Mouse (Mus musculus) C2C12 (cell line): ENCODE measurements around the gene Mecr. TPM values are rescaled to one million over a fixed set of nuclear protein-coding genes. Genes with fewer than 3 reads are reported as not detected.

Source experiments
- H3K27me3 ChIP-seq: one replicate; pipeline ENCODE4 v1.6.1; 2011; ENCODE audit not compliant: control insufficient read depth, insufficient read depth, insufficient read length
- H3K36me3 ChIP-seq: one replicate; pipeline ENCODE4 v1.6.1; 2011; ENCODE audit not compliant: control insufficient read depth, insufficient read depth
- H3K4me3 ChIP-seq: one replicate; pipeline ENCODE4 v1.5.1; 2011; ENCODE audit warnings: mild to moderate bottlenecking, control low read depth; ENCODE audit not compliant: poor library complexity, insufficient read depth, severe bottlenecking
- H3K79me2 ChIP-seq: one replicate; pipeline ENCODE4 v1.6.1; 2011; ENCODE audit not compliant: control insufficient read depth, insufficient read depth
- H3K79me3 ChIP-seq: one replicate; pipeline ENCODE4 v1.6.1; 2011; ENCODE audit warnings: low read depth, control low read depth
- H3ac ChIP-seq: one replicate; pipeline ENCODE3; 2011; ENCODE audit warnings: low read depth; ENCODE audit not compliant: control insufficient read depth, insufficient read length
- CEBPB ChIP-seq: IDR thresholded peaks from one replicate; pipeline ENCODE4 v1.6.1; 2011; ENCODE audit warnings: low read depth, mild to moderate bottlenecking, control low read depth, moderate library complexity
- CTCF ChIP-seq: IDR thresholded peaks from one replicate; pipeline ENCODE4 v1.5.1; 2011; ENCODE audit not compliant: control insufficient read depth, insufficient read depth, insufficient read length
- FOSL1 ChIP-seq: IDR thresholded peaks from one replicate; pipeline ENCODE4 v1.8.0; 2011; ENCODE audit warnings: mild to moderate bottlenecking, low read length; ENCODE audit not compliant: poor library complexity, insufficient read depth, severe bottlenecking
- MAX ChIP-seq: IDR thresholded peaks from one replicate; pipeline ENCODE4 v1.6.1; 2011; ENCODE audit warnings: mild to moderate bottlenecking, control low read depth
- MYOD1 ChIP-seq: IDR thresholded peaks from one replicate; pipeline ENCODE4 v1.6.1; 2011; ENCODE audit warnings: low read depth; ENCODE audit not compliant: control insufficient read depth, insufficient read length
- MYOG ChIP-seq: IDR thresholded peaks from one replicate; pipeline ENCODE4 v1.6.1; 2011; ENCODE audit not compliant: control insufficient read depth, insufficient read length; ENCODE audit errors: extremely low read depth
- USF1 ChIP-seq: IDR thresholded peaks from one replicate; pipeline ENCODE4 v1.6.1; 2011; ENCODE audit warnings: low read depth, mild to moderate bottlenecking, control low read depth, moderate library complexity
- polyA plus RNA-seq: library from polyadenylated mRNA; unstranded; fragments of >200 nt; fragmentation: generic; extraction: Trizol; gene quantifications from one replicate; pipeline ENCODE4 v1.2.1, GENCODE M21; 2012; ENCODE audit warnings: missing spikeins

Gene Mecr
- polyA plus RNA-seq, 1 experiment, result 49.4 TPM

DNA sequence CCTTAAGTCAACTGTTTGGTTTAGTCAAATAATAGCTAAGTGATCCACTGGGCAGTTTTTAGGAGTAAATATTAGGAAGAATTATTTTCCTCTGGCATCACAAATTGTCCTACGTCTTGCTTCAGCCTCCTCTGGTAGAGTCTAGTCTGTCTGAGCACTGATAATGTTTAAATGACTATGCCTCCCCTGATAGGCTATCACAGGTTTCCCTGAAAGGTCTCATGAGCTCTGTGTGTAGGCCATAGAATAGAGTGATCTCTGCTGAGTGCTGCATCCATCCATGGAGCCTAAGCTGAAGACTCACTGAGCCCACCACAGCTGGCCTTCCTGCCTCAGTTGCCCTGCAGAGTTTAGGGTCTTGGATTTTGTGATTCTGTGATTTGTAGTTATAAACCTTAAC, 45.3 kb downstream of the Mecr start:
- H3ac ChIP-seq, result no peak overlapping the region
- H3K79me3 ChIP-seq, result peaks cover 84% of the 10 kb centered on the region
- no peak overlapping the region for H3K4me3 ChIP-seq
- H3K36me3 ChIP-seq, result peaks cover 63% of the 10 kb centered on the region
- H3K79me2 ChIP-seq, result peaks cover 94% of the 10 kb centered on the region
- no peaks in the 10 kb centered on the region for H3K27me3 ChIP-seq
- no peak for TF ChIP-seq MYOD1
- TF ChIP-seq MYOG, result no peak
- no peak for TF ChIP-seq MAX
- TF ChIP-seq CEBPB, result no peak
- no peak for TF ChIP-seq CTCF
- no peak for TF ChIP-seq USF1
- TF ChIP-seq FOSL1, result no peak

DNA sequence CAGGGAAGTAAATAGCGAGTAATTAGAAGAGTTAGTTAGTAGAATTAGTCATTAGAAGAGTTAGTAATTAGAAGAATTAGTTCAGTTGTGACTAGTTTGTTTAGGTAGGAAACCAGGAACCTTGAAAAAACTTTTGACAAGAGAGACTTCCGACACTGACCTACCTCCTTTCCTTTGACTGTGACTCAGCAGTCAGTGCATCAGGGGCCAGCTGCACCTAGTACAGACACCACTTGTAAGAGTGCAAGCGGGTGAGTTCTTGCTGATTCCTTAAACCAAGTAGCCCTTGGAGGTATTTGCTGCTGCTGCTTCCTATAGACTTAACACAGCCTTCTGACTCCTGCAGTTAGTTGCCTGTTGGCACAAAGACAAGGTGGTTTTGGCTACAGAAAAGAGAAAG, 47.4 kb downstream of the Mecr start:
- Histone ChIP-seq H3K36me3 (peaks cover 64% of the 10 kb centered on the region), H3ac (no peak overlapping the region), H3K4me3 (no peak overlapping the region), H3K79me2 (peaks cover 73% of the 10 kb centered on the region), H3K27me3 (no peaks in the 10 kb centered on the region), H3K79me3 (peaks cover 68% of the 10 kb centered on the region)
- no peak for TF ChIP-seq CEBPB
- no peak for TF ChIP-seq MAX
- no peak for TF ChIP-seq FOSL1
- no peak for TF ChIP-seq MYOG
- TF ChIP-seq MYOD1, result no peak
- TF ChIP-seq USF1, result no peak
- TF ChIP-seq CTCF, result no peak

DNA sequence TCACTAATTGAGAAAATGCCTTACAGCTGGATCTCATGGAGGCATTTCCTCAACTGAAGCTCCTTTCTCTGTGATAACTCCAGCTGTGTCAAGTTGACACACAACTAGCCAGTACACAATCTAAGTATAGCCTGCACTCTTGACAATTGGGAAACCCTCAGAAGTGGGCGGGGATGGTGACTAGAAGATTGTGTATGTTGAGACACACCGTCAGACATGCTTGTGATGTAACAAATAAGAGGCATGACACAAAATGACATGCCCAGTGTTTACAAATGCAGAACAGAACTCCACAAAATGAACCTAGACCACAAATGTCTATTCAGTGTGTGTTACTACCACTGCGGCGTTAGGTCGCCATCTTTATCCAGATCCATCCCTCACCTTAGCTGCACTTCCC, 53.8 kb downstream of the Mecr start:
- no peak for TF ChIP-seq USF1
- TF ChIP-seq MYOG, result no peak
- TF ChIP-seq FOSL1, result no peak
- TF ChIP-seq MYOD1, result no peak
- TF ChIP-seq CTCF, result no peak
- no peak for TF ChIP-seq MAX
- no peak for TF ChIP-seq CEBPB
- no peak overlapping the region for H3K4me3 ChIP-seq
- H3K27me3 ChIP-seq, result no peaks in the 10 kb centered on the region
- peaks cover 75% of the 10 kb centered on the region for H3K36me3 ChIP-seq
- peaks cover 10% of the 10 kb centered on the region for H3K79me2 ChIP-seq
- H3ac ChIP-seq, result no peak overlapping the region
- H3K79me3 ChIP-seq, result peaks cover 10% of the 10 kb centered on the region

DNA sequence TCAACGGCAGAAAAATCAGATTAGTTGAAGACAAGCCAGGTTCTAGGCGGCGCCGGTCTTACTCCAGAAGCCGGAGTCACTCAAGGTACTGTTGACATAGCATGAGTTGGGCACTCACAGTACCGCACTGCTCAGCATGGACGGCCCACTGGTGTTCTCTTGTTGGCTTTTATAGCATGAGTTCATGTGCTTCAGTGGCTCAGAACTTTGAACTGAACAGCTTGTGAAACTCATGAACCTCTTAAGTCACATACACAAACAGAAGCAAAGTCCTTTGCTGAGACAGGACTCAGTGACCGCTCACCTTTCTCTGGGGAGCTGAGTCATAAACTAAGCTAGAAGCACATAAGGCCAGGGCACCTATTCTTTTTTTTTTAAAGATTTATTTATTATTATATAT, 54.5 kb downstream of the Mecr start:
- Histone ChIP-seq H3K36me3 (peaks cover 75% of the 10 kb centered on the region), H3ac (no peak overlapping the region), H3K27me3 (no peaks in the 10 kb centered on the region), H3K79me3 (peaks cover 8% of the 10 kb centered on the region), H3K4me3 (no peak overlapping the region), H3K79me2 (peaks cover 3% of the 10 kb centered on the region)
- no peak for TF ChIP-seq MYOG
- TF ChIP-seq MYOD1, result no peak
- TF ChIP-seq MAX, result no peak
- no peak for TF ChIP-seq FOSL1
- no peak for TF ChIP-seq CEBPB
- no peak for TF ChIP-seq CTCF
- no peak for TF ChIP-seq USF1

DNA sequence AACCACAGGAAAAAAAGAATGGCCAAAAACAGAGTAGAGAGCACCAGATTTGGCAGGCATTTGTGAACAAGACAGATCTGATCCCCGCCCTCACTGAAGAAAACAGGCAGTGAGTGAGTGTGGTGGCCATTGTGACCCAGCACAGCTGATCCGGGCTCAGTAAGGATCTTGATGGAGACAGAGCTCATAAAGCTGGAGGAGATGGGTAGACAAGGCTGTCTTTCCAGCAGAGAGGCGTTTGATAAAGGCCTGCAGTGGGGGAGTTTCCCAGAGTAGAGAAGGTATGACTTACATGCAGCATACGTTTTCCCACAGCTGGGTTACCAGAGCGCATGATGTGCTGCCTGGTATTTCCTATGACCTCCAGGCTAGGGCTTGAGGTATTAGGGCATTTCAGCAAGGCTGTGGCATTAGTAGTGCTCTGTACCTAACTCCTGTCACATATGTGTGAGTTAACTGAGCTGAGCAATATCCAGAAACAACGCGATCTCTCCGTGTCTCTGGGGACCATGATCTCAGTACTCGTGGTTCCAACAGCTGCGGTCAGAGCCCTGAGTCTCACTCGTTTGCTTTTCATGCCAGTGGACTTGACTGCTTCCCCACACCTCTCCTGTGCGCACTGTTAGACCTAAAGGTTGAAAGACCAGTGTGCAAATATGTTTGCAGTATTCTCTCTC, 55.4 kb downstream of the Mecr start:
- H3K4me3 ChIP-seq, result no peak overlapping the region
- H3K79me3 ChIP-seq, result peaks cover 4% of the 10 kb centered on the region
- no peak overlapping the region for H3ac ChIP-seq
- no peaks in the 10 kb centered on the region for H3K27me3 ChIP-seq
- TF ChIP-seq FOSL1, result no peak
- no peak for TF ChIP-seq MAX
- TF ChIP-seq CTCF, result no peak
- no peak for TF ChIP-seq CEBPB
- no peak for TF ChIP-seq MYOG
- no peak for TF ChIP-seq MYOD1
- no peak for TF ChIP-seq USF1
- H3K79me2 ChIP-seq, result no peaks in the 10 kb centered on the region
- H3K36me3 ChIP-seq, result peaks cover 67% of the 10 kb centered on the region

DNA sequence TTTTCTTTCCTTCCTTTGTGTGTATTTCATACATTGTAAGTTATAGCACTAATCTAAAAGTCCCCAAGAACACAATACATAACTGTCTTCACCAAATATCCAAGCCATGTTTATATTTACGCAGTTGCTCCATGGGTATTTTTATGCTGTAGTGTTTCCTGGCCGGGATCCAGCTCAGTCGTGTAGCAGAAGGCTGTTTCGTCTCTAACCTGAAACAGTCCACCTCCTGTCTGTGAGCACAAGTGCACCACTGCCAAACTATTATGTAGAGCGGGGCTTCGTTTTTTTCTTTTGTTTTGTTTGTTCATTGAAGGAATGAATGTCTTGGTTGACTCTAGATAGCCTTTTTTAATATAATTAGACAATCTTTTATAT, 55.9 kb downstream of the Mecr start:
- H3K79me3 ChIP-seq, result peaks cover 4% of the 10 kb centered on the region
- TF ChIP-seq MYOD1 (no peak), CEBPB (no peak), CTCF (no peak), MYOG (no peak), USF1 (no peak), FOSL1 (no peak), MAX (no peak)
- H3K79me2 ChIP-seq, result no peaks in the 10 kb centered on the region
- H3K4me3 ChIP-seq, result no peak overlapping the region
- no peak overlapping the region for H3ac ChIP-seq
- H3K27me3 ChIP-seq, result no peaks in the 10 kb centered on the region
- H3K36me3 ChIP-seq, result peaks cover 63% of the 10 kb centered on the region
